Mouse (Mus musculus) E14TG2a.4 (cell line): ENCODE measurements around the gene Eddm3b.

Source experiments
- H3K27me3 ChIP-seq: 2 replicates; pipeline ENCODE4 v1.6.1; 2014; ENCODE audit warnings: low read length, control low read depth; ENCODE audit not compliant: insufficient read depth
- H3K36me3 ChIP-seq: 2 replicates; pipeline ENCODE4 v1.6.1; 2014; ENCODE audit warnings: low read length, control low read depth; ENCODE audit not compliant: insufficient read depth
- H3K4me1 ChIP-seq: replicated peaks from 2 replicates; pipeline ENCODE4 v1.6.1; 2014; ENCODE audit warnings: low read depth, low read length, control low read depth
- H3K4me3 ChIP-seq: replicated peaks from 2 replicates; pipeline ENCODE4 v1.5.1; 2014; ENCODE audit warnings: mild to moderate bottlenecking, low read length
- H3K9me3 ChIP-seq: 2 replicates; pipeline ENCODE4 v1.6.1; 2014; ENCODE audit warnings: low read length, control low read depth
- CTCF ChIP-seq: conservative IDR thresholded peaks from 2 replicates; pipeline ENCODE4 v1.5.1; 2014; ENCODE audit warnings: low read length
- NANOG ChIP-seq: IDR thresholded peaks from 2 replicates; pipeline ENCODE4 v1.6.1; 2014; ENCODE audit warnings: borderline replicate concordance, low read length, mixed read lengths
- POU5F1 ChIP-seq: IDR thresholded peaks from 2 replicates; pipeline ENCODE4 v1.6.1; 2014; ENCODE audit warnings: low read length, borderline replicate concordance

Eddm3b gene

GRCm38 (mm10) chr14:51128775-51129623, 14.8 kb downstream of the Eddm3b start:
- Histone ChIP-seq H3K36me3 (no peaks in the 10 kb centered on the region), H3K4me1 (peaks cover 23% of the 10 kb centered on the region), H3K27me3 (no peaks in the 10 kb centered on the region), H3K9me3 (no peaks in the 10 kb centered on the region), H3K4me3 (no peak overlapping the region)
- no peak for TF ChIP-seq POU5F1
- TF ChIP-seq CTCF = no peak
- no peak for TF ChIP-seq NANOG

- Histone ChIP-seq H3K36me3 (no peaks in the 10 kb centered on the region), H3K4me1 (peaks cover 23% of the 10 kb centered on the region), H3K27me3 (no peaks in the 10 kb centered on the region), H3K4me3 (no peak overlapping the region), H3K9me3 (no peaks in the 10 kb centered on the region)
- TF ChIP-seq NANOG (no peak), POU5F1 (no peak), CTCF (no peak)
Observed at GRCm38 (mm10) chr14:51129624-51129975, 15.4 kb downstream of the Eddm3b start.

GRCm38 (mm10) chr14:51130315-51130940, 16.2 kb downstream of the Eddm3b start:
- TF ChIP-seq NANOG (no peak), POU5F1 (no peak), CTCF (no peak)
- Histone ChIP-seq H3K4me3 (no peak overlapping the region), H3K9me3 (no peaks in the 10 kb centered on the region), H3K27me3 (no peaks in the 10 kb centered on the region), H3K36me3 (no peaks in the 10 kb centered on the region), H3K4me1 (peaks cover 23% of the 10 kb centered on the region)

GRCm38 (mm10) chr14:51131086-51131815, 17.0 kb downstream of the Eddm3b start:
- H3K27me3 ChIP-seq = no peaks in the 10 kb centered on the region
- H3K9me3 ChIP-seq = no peaks in the 10 kb centered on the region
- no peak for TF ChIP-seq NANOG
- no peak for TF ChIP-seq CTCF
- TF ChIP-seq POU5F1 = no peak
- no peaks in the 10 kb centered on the region for H3K36me3 ChIP-seq
- H3K4me3 ChIP-seq = no peak overlapping the region
- peaks cover 23% of the 10 kb centered on the region for H3K4me1 ChIP-seq

- H3K36me3 ChIP-seq = no peaks in the 10 kb centered on the region
- TF ChIP-seq CTCF (no peak), NANOG (no peak), POU5F1 (no peak)
- H3K27me3 ChIP-seq = no peaks in the 10 kb centered on the region
- no peaks in the 10 kb centered on the region for H3K9me3 ChIP-seq
- no peak overlapping the region for H3K4me3 ChIP-seq
- peaks cover 23% of the 10 kb centered on the region for H3K4me1 ChIP-seq
Observed at GRCm38 (mm10) chr14:51132372-51132771, 18.1 kb downstream of the Eddm3b start.

- TF ChIP-seq CTCF = no peak
- no peak for TF ChIP-seq NANOG
- no peak for TF ChIP-seq POU5F1
- Histone ChIP-seq H3K4me3 (no peak overlapping the region), H3K36me3 (no peaks in the 10 kb centered on the region), H3K27me3 (no peaks in the 10 kb centered on the region), H3K4me1 (no peaks in the 10 kb centered on the region), H3K9me3 (peaks cover 16% of the 10 kb centered on the region)
Observed at GRCm38 (mm10) chr14:51140342-51140741, 26.1 kb downstream of the Eddm3b start.

GRCm38 (mm10) chr14:51142119-51142518, 27.9 kb downstream of the Eddm3b start:
- TF ChIP-seq POU5F1 = no peak
- no peak for TF ChIP-seq NANOG
- TF ChIP-seq CTCF = no peak
- Histone ChIP-seq H3K4me3 (no peak overlapping the region), H3K27me3 (no peaks in the 10 kb centered on the region), H3K36me3 (no peaks in the 10 kb centered on the region), H3K4me1 (peaks cover 14% of the 10 kb centered on the region), H3K9me3 (peaks cover 16% of the 10 kb centered on the region)

GRCm38 (mm10) chr14:51142568-51142967, 28.3 kb downstream of the Eddm3b start:
- no peak for TF ChIP-seq CTCF
- H3K9me3 ChIP-seq = peaks cover 16% of the 10 kb centered on the region
- H3K4me3 ChIP-seq = no peak overlapping the region
- no peaks in the 10 kb centered on the region for H3K36me3 ChIP-seq
- H3K27me3 ChIP-seq = no peaks in the 10 kb centered on the region
- peaks cover 16% of the 10 kb centered on the region for H3K4me1 ChIP-seq

GRCm38 (mm10) chr14:51143287-51143686, 29.1 kb downstream of the Eddm3b start:
- peaks cover 16% of the 10 kb centered on the region for H3K4me1 ChIP-seq
- H3K4me3 ChIP-seq = no peak overlapping the region
- H3K36me3 ChIP-seq = no peaks in the 10 kb centered on the region
- H3K27me3 ChIP-seq = no peaks in the 10 kb centered on the region; the same call in 1 of the 2 replicates
- H3K9me3 ChIP-seq = peaks cover 16% of the 10 kb centered on the region
- TF ChIP-seq POU5F1 (no peak), CTCF (no peak), NANOG (no peak)
